18 mouse cellular contexts compared by ENCODE assay signal in the genomic region with DNA sequence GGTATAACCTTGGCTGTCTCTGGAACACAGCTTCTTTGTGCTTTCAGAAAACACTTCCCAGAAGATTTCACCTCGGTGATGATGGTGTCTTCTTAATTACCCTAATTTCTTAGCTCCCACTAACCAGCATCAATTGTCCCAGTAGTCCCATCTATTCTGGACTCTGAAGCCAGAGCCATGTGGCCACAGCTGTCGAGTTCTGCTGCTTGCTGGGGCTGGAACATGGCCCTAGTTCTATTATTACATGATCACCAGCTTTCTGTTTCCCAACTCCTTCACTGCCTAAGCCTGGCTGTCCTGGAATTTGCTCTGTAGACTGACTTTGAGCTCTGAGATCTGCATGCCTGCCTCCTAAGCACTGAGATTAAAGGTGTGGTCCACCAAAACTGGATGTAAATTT.
"Had no signal": no experiment of that assay in that cellular context is flagged by ENCODE, and none has a peak within 500 bp of the region (broad histone marks: within the 10 kb centered on the region; RNA-seq: fewer than 3 reads in every experiment).

No protein-coding gene starts in this region.

- H3K36me3 ChIP-seq: lung, embryonic 15.5 days; midbrain, embryonic 13.5 days; midbrain, embryonic 15.5 days; neural tube, embryonic 13.5 days; stomach, embryonic 15.5 days had no signal

- DNase-seq: lung, adult 2 months; lung, postnatal 14 days; lung, postnatal 36 days; right cerebral cortex, postnatal 14 days; thymus, adult 2 months; thymus, postnatal 25 days; thymus, postnatal 4 days had no signal

- ATAC-seq: lung, postnatal 0 days; midbrain, embryonic 13.5 days; midbrain, embryonic 15.5 days had no signal

- H3K27ac ChIP-seq: lung, embryonic 15.5 days; macrophage; midbrain, embryonic 13.5 days; midbrain, embryonic 15.5 days; neural tube, embryonic 13.5 days; stomach, embryonic 15.5 days; stomach, postnatal 0 days had no signal

- H3K4me1 ChIP-seq: lung, embryonic 15.5 days; megakaryocyte, embryonic 14.5 days; midbrain, embryonic 13.5 days; midbrain, embryonic 15.5 days; neural tube, embryonic 13.5 days; stomach, embryonic 15.5 days had no signal

- H3K9ac ChIP-seq: lung, embryonic 15.5 days; midbrain, embryonic 13.5 days; midbrain, embryonic 15.5 days; neural tube, embryonic 13.5 days; stomach, embryonic 15.5 days had no signal

- H3K9me3 ChIP-seq: lung, embryonic 15.5 days; midbrain, embryonic 13.5 days; midbrain, embryonic 15.5 days; neural tube, embryonic 13.5 days; stomach, embryonic 15.5 days had no signal

- H3K4me2 ChIP-seq: lung, embryonic 15.5 days; midbrain, embryonic 11.5 days; midbrain, embryonic 13.5 days; midbrain, embryonic 15.5 days; neural tube, embryonic 13.5 days; stomach, embryonic 15.5 days had no signal

- H3K4me3 ChIP-seq: lung, embryonic 15.5 days; megakaryocyte, embryonic 14.5 days; midbrain, embryonic 13.5 days; midbrain, embryonic 15.5 days; myocyte; neural tube, embryonic 13.5 days; stomach, embryonic 15.5 days had no signal

- H3K27me3 ChIP-seq: lung, embryonic 15.5 days; megakaryocyte, embryonic 14.5 days; midbrain, embryonic 13.5 days; midbrain, embryonic 15.5 days; neural tube, embryonic 13.5 days; stomach, embryonic 15.5 days had no signal
